Mouse (Mus musculus) neutrophil, adult 5-6 weeks (primary cell): ENCODE data around the gene Kdsr. TPM values are rescaled to one million over a fixed set of nuclear protein-coding genes. Genes with fewer than 3 reads are reported as not detected.
"Not testable (repeated sequence)": the region's sequence is repeated elsewhere in the genome, so short reads cannot be mapped to it uniquely, and the experiment has no call there.

Source experiments
- ATAC-seq: fragments of 151-379, 151-347 bp; 2 replicates; pipeline ENCODE4 v1.8.0; 2017; ENCODE audit warnings: mild to moderate bottlenecking, moderate TSS enrichment; ENCODE audit not compliant: insufficient number of reproducible peaks, poor library complexity, low FRiP score, severe bottlenecking; ENCODE audit errors: extremely low read depth
- total RNA-seq: library from RNA; stranded (forward); fragments of 200-1000 nt; gene quantifications from 2 replicates; pipeline ENCODE4 v1.2.3, GENCODE M21; 2017

Gene Kdsr
- total RNA-seq, 1 experiment from 2014 or later: 16.5 TPM

DNA sequence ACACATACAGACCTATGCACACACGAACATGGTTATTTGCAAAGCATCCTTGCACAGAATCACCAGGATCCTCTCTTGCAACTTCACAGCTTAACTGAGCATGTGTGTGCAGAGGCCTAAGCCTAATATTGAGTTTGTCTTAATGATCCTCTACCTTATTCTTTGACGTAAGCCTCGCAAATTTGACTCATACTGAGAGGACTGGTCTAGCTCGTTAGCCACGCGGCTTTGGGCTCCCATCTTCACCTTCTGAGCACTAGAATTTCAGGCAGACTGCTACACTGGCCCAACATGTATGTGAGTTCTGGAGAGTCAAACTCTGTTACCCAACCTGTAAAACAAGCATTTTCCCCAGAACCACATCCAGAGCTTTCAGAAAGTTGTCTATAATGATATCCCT lies 16.5 kb downstream of the Kdsr start:
- ATAC-seq: no peak

DNA sequence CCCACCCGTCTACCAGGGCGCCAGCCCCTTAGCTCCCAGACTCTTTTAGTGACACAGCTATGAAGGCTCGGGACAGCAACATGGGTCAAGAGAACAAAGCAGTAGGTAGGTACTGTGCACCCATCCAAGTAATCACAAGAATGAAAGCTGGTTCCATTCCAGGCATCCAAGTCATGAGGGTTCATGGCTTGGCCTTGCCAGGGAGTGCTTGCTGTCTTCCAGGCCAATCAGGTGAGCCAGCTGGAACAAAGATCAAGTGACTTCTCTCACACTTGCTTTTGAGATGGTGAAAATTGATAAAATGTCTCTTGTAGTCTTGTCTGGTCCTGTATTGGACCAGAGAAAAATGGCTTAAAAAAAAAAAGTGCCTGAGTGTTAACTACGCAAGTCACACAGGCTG lies 18.8 kb downstream of the Kdsr start:
- ATAC-seq: no peak

GRCm38 (mm10) chr1:106739810-106740209 lies 19.7 kb downstream of the Kdsr start:
- no peak for ATAC-seq

DNA sequence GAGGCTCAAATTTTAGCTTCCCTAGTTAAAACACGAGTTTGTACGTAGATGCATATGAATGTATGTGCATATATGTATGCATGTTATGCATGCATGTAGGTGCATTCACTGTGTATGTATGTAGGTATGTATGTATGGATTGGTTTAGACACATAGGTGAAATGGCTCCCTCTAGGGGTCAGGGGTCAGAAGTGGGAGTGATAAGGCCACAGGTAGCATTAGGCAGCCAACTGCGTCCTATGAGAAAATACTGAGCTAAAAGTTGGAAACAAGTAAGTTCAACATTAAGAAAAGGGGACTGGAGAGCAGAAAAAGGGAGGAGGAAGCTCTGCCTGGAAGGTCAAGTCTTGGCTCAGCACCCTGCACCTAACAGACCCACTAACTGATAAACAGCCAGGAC lies 21.4 kb downstream of the Kdsr start:
- ATAC-seq: peak; percentile 52

DNA sequence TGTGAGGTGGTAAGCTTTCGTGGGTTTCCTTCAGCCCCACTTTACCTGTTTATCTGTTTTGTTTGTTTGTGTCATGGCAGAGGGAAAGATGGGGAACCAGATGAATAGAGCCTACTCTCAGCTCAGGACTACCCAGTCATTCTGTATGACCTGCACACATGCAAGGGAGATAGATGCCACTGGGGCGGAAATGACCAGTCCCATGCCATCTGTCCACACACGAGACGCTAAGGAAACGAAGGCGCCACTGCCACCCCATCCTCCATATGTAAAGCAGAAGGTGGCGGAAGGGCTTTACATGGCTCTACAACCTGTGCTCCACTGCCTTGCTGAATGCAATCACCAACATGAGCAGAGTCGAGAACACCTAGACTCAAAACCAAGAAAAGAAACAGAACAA lies 23.3 kb downstream of the Kdsr start:
- no peak for ATAC-seq

DNA sequence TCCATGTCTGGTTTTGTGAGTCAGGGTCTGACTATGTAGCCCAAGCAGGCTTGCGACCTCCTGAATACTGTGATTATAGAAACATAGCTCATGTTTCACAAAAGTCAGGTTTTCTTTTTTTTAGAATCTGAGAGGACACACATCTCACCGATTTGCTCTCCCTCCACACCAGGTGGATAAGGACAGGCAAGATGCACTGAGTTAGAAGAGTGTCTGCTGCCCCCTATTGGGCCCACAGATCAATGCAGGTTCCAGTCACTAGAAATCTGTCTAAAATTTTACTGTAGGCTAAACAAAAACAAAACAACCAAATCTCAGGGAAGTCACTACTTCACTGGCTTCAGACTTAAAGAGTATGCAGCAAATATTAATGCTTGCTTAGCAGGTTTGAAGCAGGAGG lies 23.9 kb downstream of the Kdsr start:
- peak; percentile 77 for ATAC-seq

DNA sequence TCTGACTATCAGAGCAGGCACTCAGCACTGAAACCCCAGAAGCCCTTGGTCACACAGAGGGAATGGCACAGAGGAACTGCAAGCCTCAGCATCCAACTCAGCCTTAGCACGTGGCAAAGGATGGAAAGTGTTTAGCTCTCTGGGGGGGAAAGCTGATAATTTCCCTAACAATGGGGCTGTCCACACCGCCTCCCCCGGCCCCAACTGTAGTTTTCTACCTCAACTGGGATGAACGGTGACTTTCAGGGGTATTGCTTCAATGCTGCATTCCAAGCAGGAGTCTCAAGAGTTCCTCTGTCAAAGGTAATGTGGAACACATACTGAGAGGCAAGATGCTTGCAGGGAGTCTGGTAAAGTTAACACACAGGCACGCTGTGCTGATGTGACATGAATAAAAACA lies 37.5 kb downstream of the Kdsr start:
- ATAC-seq: no peak

- ATAC-seq: not testable (repeated sequence)
These were observed 41.8 kb downstream of the Kdsr start for GRCm38 (mm10) chr1:106717736-106718135.

DNA sequence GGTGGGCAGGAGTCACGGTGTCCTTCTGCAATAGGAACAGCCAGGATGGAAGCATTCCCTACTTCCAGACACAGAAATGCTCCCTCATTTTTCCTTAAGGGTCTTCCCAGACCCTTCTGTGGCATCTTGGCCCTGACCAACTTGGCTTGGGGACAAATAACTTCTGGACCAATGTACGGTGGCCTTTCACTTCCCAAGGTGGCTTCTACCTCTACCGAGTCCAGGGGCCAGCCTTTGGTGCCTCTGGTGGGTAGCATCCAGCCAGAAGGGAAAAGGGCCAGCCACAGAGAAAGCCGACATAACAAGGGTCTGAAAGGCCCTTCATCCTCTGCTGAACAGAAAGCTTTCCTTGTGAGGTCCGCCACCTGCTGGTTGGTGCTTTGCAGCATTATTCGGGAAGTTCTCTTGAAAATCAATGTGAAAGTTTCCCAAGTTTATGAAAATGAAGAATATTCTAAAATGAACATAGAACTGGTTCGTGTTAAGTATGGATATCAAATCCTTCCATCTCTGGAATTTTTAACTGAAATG lies 42.4 kb downstream of the Kdsr start:
- no peak; the same call in 1 of the 2 replicates for ATAC-seq

- no peak for ATAC-seq
These were observed 43.4 kb downstream of the Kdsr start for GRCm38 (mm10) chr1:106716141-106716540.

DNA sequence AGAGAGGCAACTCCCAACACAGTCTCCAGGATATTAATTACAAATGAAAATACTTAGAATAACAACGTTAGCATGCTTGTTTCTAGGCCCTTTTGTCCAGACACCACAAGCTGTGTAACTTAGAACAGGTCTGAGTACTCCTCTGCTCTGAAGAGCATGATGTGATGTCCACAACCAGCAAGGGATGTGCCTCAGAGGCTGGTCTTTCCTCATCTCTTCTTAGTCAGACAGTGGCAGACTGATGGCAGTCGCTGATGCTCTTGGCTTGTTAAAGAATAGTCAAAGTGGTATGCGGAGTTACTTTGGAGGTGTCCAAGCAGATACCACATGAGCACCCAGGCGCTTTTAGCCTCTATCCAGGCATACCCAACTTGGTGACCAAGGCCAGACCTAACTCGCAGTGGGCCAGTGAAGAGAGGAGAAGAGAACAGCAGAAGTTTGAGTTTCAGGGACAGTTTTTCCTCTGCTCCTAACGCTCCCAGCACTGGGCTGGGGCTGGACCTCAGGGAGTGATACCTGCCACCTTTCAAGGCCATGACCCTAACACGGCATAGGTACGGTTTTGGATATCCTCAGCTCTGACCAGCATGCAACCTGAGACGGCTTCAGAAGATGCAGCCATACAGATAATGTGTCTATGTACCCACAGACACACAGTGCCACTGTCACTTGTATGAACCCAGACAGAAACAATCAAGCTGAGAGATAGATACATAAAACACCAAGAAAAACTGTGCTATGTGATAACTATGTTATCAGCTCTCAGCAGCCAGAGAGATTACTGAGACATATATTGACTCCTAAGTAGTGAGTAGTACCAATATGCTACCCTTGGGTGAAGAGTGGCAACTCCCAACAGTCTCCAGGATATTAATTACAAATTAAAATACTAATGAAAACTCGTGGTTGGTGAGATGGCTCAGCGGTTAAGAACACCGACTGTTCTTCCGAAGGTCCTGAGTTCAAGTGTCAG lies 44.1 kb downstream of the Kdsr start:
- no peak for ATAC-seq

- no peak for ATAC-seq
These were observed 45.0 kb downstream of the Kdsr start for GRCm38 (mm10) chr1:106714530-106714981.

DNA sequence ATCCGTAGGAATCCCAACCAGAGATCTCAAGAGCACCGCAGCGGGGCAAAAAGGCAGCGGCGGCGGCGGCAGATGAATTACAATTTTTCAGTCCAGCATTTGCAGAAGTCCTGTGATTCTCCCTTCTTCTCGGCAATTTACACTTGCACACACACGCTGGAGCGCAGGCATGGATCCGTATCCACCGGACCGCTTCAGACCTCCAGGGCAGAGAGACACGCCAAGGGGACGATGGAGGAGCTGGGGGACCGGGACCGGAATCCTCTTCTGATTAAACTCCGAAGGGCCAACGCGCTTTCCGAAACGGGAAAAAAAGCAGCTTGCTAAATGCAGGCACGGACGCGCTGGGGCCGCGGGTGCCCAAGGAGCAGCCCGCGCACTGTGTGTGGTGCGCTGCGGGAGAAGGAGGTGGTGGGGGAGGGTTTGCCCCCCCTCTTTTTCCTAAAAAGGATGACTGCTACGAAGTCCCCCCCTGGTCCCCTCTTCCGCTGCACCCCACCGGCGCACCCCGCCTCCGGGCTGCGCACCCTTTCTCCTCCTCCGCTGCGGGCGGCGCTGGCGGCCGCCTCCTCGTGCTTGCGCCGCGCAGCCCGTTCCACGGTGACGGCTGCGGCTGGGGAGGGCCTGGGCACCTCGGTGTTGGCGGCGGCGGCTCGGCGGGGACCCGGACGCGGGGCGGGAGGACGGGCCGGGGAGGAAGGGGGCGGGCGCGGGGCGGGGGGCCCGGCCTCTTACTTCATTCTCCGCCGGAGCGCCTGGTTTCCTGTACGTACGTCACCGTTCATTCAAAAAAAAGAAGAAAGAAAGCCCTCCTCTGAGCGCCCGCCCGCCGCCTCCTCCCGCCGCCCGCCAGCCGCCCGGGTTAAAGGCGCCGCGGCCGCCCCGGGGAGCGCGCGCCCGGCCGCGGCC lies 45.7 kb downstream of the Kdsr start, which contains the start of gene Bcl2:
Gene Bcl2, minus strand, starts transcription at position 654 of the 909 bp plus-strand sequence.
- peak; percentile 59 for ATAC-seq

DNA sequence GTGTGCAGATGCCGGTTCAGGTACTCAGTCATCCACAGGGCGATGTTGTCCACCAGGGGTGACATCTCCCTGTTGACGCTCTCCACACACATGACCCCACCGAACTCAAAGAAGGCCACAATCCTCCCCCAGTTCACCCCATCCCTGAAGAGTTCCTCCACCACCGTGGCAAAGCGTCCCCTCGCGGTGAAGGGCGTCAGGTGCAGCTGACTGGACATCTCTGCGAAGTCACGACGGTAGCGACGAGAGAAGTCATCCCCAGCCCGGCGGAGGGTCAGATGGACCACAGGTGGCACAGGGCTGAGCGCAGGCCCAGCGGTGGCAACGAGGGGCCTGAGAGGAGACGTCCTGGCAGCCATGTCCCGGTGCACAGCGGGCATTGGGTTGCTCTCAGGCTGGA lies 47.2 kb downstream of the Kdsr start:
- ATAC-seq: peak; percentile 69

- ATAC-seq: no peak
These were observed 48.0 kb downstream of the Kdsr start for GRCm38 (mm10) chr1:106711356-106712125.

DNA sequence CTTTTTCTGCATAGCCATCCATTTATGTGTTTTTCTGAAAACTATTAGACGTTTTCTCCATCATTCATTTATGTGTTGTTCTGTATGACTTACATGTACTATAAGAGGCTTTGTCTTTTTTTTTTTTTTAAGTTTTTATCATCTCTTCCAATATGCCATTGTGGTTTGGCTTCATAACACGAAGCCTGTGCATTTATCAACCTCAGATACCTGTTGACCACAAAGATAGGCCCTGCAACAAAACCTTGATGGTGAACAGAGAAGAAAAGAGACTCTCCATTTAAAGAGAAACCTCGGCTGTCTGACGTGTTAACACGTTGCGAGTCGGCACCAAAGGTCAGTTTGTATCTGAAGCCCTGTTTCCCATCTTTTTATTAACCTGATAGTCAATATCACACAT lies 49.3 kb downstream of the Kdsr start:
- no peak for ATAC-seq

GRCm38 (mm10) chr1:106707036-106707880 lies 52.3 kb downstream of the Kdsr start:
- ATAC-seq: peak; percentile 23; the same call in 1 of the 2 replicates

DNA sequence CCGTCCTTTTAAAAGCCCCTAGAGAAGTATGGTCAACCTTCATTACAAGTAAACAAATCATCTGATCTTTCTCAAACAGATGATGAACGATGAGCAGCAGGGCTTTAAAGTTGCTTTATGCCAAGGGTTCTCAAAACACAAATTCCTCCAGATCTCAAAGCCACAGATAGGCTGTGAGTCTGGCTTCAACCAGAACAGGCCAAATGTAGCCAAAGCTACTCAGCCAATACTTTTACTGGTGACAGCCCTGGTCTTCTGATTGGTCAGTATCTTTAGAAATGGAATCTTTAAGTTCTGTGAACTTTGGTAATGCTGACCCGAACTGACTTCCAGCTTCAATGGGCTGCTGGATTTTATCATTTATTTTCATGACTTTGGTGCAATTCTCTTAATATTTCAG lies 56.3 kb downstream of the Kdsr start:
- ATAC-seq: no peak
